ENCODE assay signal across 12 mouse cellular contexts in the genomic region with DNA sequence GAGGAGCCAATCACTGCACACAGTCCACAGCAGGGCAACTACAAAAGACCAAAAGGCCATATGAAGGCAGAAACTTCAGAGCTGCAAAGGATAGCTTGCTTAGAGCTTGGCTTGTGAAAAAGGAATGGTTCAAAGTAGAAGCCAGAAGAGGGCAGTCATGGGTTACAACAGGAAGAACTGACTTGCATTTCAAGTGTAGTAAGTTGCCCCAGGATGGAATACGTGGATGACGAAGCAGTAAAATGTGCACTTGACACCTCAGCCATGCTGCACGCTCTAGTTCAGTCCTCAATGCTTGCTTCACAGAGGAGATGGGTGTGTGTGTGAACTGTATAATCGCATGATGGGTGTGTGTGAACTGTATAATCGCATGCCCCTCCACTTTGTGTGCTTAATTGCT. TPM values are rescaled to one million over a fixed set of nuclear protein-coding genes. Genes with fewer than 3 reads are reported as not detected.
DNase-seq lines count a peak whose midpoint lies in the region; ATAC-seq and TF ChIP-seq lines count a peak whose summit lies in the region.
"Had no signal": no experiment of that assay in that cellular context is flagged by ENCODE, and none has a peak within 500 bp of the region (broad histone marks: within the 10 kb centered on the region; RNA-seq: fewer than 3 reads in every experiment).

No protein-coding gene starts in this region.

- no peak overlapping the region for H3K4me2 ChIP-seq in midbrain, embryonic 14.5 days (ENCODE audit: low read length)
- no peak overlapping the region for H3K4me2 ChIP-seq in midbrain, embryonic 15.5 days
- H3K4me2 ChIP-seq: embryonic facial prominence, embryonic 15.5 days; liver, embryonic 13.5 days; neural tube, embryonic 15.5 days had no signal

- WGBS in midbrain, embryonic 14.5 days: 84% methylated on average over 5 of the region's 5 CpGs
- WGBS in midbrain, embryonic 15.5 days: 81% methylated on average over 5 of the region's 5 CpGs

- H3K36me3 ChIP-seq in midbrain, embryonic 14.5 days (ENCODE audit: control insufficient read depth, insufficient read depth, low read length): peaks cover 45% of the 10 kb centered on the region
- H3K36me3 ChIP-seq in midbrain, embryonic 15.5 days (replicated peaks): peaks cover 15% of the 10 kb centered on the region

- H3K4me1 ChIP-seq in midbrain, embryonic 14.5 days (ENCODE audit: control insufficient read depth, insufficient read depth, low read length): no peaks in the 10 kb centered on the region
- H3K4me1 ChIP-seq in midbrain, embryonic 15.5 days: no peaks in the 10 kb centered on the region
- peaks cover 1% of the 10 kb centered on the region; the same call in 1 of the 2 replicates for H3K4me1 ChIP-seq in cortical plate, adult 2 months (ENCODE audit: control insufficient read depth, insufficient read depth, low read length)
- H3K4me1 ChIP-seq: embryonic facial prominence, embryonic 15.5 days; liver, embryonic 13.5 days; neural tube, embryonic 15.5 days had no signal

- H3K9ac ChIP-seq in midbrain, embryonic 14.5 days (replicated peaks; ENCODE audit: low read length): no peak overlapping the region
- H3K9ac ChIP-seq in midbrain, embryonic 15.5 days: no peak overlapping the region
- H3K9ac ChIP-seq: embryonic facial prominence, embryonic 15.5 days; liver, embryonic 13.5 days; neural tube, embryonic 15.5 days had no signal

- no peak overlapping the region for H3K27ac ChIP-seq in midbrain, embryonic 14.5 days (replicated peaks; ENCODE audit: low read depth, low read length)
- no peak overlapping the region for H3K27ac ChIP-seq in midbrain, embryonic 15.5 days
- no peak overlapping the region for H3K27ac ChIP-seq in cortical plate, adult 2 months (ENCODE audit: insufficient read depth, low read length)
- H3K27ac ChIP-seq: embryonic facial prominence, embryonic 15.5 days; liver, embryonic 13.5 days; neural tube, embryonic 15.5 days had no signal

- peak; percentile 55 for DNase-seq in heart, adult 11 months
- DNase-seq in heart, adult 18-20 months: no peak
- peak; percentile 24 for DNase-seq in midbrain, embryonic 14.5 days
- DNase-seq in naive thymus-derived CD4-positive, alpha-beta T cell, adult 2 months (ENCODE audit: low read depth): peak; percentile 33
- no peak for DNase-seq in spleen, postnatal 10 days (ENCODE audit: low spot score in 2 of 2)
- no peak for DNase-seq in layer of hippocampus, postnatal 10 days (ENCODE audit: low spot score in 2 of 2)
- DNase-seq: liver, embryonic 13.5 days had no signal

- H3K9me3 ChIP-seq in midbrain, embryonic 14.5 days (ENCODE audit: control insufficient read depth, low read length): no peaks in the 10 kb centered on the region
- no peaks in the 10 kb centered on the region for H3K9me3 ChIP-seq in midbrain, embryonic 15.5 days
- H3K9me3 ChIP-seq: embryonic facial prominence, embryonic 15.5 days; G1E; liver, embryonic 13.5 days; neural tube, embryonic 15.5 days had no signal

- ATAC-seq in midbrain, embryonic 14.5 days (ENCODE audit: low FRiP score, low TSS enrichment): no peak
- ATAC-seq in midbrain, embryonic 15.5 days (replicated peaks): no peak

- no peak for TF ChIP-seq POLR2A in cortical plate, adult 2 months (IDR thresholded peaks at IDR 0.05; ENCODE audit: extremely low read depth, insufficient read depth, low read length)

- no peaks in the 10 kb centered on the region for H3K27me3 ChIP-seq in midbrain, embryonic 14.5 days (ENCODE audit: control insufficient read depth, insufficient read depth, low read length)
- no peaks in the 10 kb centered on the region for H3K27me3 ChIP-seq in midbrain, embryonic 15.5 days (replicated peaks)
- H3K27me3 ChIP-seq: embryonic facial prominence, embryonic 15.5 days; liver, embryonic 13.5 days; neural tube, embryonic 15.5 days had no signal

- H3K4me3 ChIP-seq in midbrain, embryonic 14.5 days (replicated peaks; ENCODE audit: low read depth, low read length): no peak overlapping the region
- no peak overlapping the region for H3K4me3 ChIP-seq in midbrain, embryonic 15.5 days
- no peak overlapping the region for H3K4me3 ChIP-seq in cortical plate, adult 2 months (ENCODE audit: insufficient read depth, low read length)
- H3K4me3 ChIP-seq: embryonic facial prominence, embryonic 15.5 days; liver, embryonic 13.5 days; neural tube, embryonic 15.5 days had no signal

- TF ChIP-seq CTCF in cortical plate, adult 2 months (IDR thresholded peaks at IDR 0.05; ENCODE audit: extremely low read depth, insufficient read depth, low read length): peak; percentile 27; the same call in 1 of the 2 replicates

RNA-seq across cellular contexts. Expression of a gene that starts 27.3 kb away (rescaled TPM):
- total RNA-seq in heart, adult 18-20 months (2021): 10 to 100 TPM; 45.9 to 50.7 TPM
- 52.2 and 67.8 TPM in 2 replicates for polyA plus RNA-seq in midbrain, embryonic 14.5 days (2014; fragmentation: Nextera tagmentation; extraction: Ambion mirVana)
- 46.3 and 47.1 TPM in 2 replicates for polyA plus RNA-seq in midbrain, embryonic 15.5 days (2015; fragmentation: Nextera tagmentation; extraction: Ambion mirVana)
- polyA plus RNA-seq in cortical plate, adult 2 months (2012; rRNA removed): 65.5 and 66.4 TPM in 2 replicates
- 100 to 1,000 TPM in 1 of 2 experiments, 10 to 100 TPM in 1; 96.7 to 100 TPM for total RNA-seq in layer of hippocampus, postnatal 10 days (2021)

RNA-seq across cellular contexts. Expression of a gene that starts 47.9 kb away (rescaled TPM):
- 10 to 100 TPM; 13.9 to 15.1 TPM for total RNA-seq in heart, adult 18-20 months (2021)
- 11.1 and 16.7 TPM in 2 replicates for polyA plus RNA-seq in midbrain, embryonic 14.5 days (2014; fragmentation: Nextera tagmentation; extraction: Ambion mirVana)
- 13.6 and 14.2 TPM in 2 replicates for polyA plus RNA-seq in midbrain, embryonic 15.5 days (2015; fragmentation: Nextera tagmentation; extraction: Ambion mirVana)
- polyA plus RNA-seq in cortical plate, adult 2 months (2012; rRNA removed): 13.7 and 14.2 TPM in 2 replicates
- total RNA-seq in layer of hippocampus, postnatal 10 days (2021): 10 to 100 TPM; 26.4 to 31.2 TPM

Comparison
In these comparisons a context has a peak if more than half of its experiments do, and no peak if none do; other contexts are left out.
1. DNase-seq: peak in heart, adult 11 months (single experiment), midbrain, embryonic 14.5 days (single experiment) and naive thymus-derived CD4-positive, alpha-beta T cell, adult 2 months (single experiment); none in heart, adult 18-20 months (0 of 2), spleen, postnatal 10 days (0 of 2) and layer of hippocampus, postnatal 10 days (0 of 2).